Mouse (Mus musculus) liver, embryonic 18 days (tissue): ENCODE measurements around the gene Olfr585. TPM values are rescaled to one million over a fixed set of nuclear protein-coding genes. Genes with fewer than 3 reads are reported as not detected.

Experiments used
- polyA plus RNA-seq: library from polyadenylated mRNA; depleted of rRNA; stranded (reverse); fragments of >200 nt; gene quantifications from 2 replicates; pipeline ENCODE4 v1.2.3, GENCODE M21; 2012; rRNA removed

The Olfr585 gene
- not detected in 2 replicates for polyA plus RNA-seq

DNA sequence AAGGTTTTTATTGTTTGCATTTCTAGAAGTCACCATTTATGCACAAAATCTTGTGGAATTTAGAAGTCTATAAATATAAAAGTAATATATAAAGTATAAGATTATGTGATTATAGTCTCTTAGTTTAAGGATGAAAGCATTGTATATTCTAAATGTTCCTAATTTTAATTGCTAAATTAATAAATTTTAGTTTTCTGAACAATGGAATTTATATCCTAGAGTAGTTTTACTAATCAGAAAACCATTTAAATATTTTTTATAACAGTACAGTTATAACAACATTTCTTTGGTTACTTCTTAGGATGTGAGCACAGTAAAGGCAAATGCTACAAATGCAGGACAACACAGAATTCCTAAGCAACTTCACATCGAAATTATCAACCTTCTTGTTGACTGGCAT is at the start of gene Olfr585:
Olfr585 (plus strand) TSS at position 301 of the 400 bp plus-strand sequence.

DNA sequence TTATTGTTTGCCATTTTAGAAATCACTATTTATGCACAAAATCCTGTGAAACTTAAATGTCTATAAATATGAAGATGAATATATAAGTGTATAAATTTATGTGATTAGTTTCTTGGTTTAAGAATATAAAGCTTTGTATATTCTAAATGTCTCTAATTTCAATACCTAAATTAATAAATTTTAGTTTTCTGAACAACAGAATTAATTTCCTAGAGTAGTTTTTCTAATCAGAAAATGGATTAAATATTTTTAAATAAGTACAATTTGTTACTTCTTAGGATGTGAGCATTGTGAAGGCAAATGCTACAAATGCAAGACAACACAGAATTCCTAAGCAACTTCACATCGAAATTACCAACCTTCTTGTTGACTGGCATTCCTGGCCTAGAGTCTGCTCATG is 46.5 kb upstream of the Olfr585 start, which contains the start of gene Olfr583:
Olfr583 (plus strand) TSS at position 301 of the 400 bp plus-strand sequence.

DNA sequence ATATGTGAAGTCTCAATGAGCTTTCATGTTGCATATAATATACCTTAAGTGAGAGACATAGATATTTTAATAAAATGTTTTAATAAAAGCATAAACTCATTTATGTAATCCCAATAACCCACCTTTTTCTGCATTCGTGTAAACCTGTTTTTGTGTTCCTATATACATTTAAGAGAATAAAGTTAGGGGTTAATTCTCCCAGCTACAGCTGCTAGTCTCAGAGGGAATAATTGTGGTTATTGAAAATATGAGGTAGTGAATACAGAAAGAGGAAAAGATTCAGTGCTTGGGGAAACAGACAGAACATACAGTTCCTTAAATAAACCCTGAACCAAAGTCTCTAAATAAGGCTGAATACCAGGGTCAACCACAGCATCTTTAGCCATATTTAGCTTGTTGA is 15.9 kb upstream of the Olfr585 start, which contains the start of gene Olfr584:
Olfr584 (plus strand) TSS at position 301 of the 400 bp plus-strand sequence.

DNA sequence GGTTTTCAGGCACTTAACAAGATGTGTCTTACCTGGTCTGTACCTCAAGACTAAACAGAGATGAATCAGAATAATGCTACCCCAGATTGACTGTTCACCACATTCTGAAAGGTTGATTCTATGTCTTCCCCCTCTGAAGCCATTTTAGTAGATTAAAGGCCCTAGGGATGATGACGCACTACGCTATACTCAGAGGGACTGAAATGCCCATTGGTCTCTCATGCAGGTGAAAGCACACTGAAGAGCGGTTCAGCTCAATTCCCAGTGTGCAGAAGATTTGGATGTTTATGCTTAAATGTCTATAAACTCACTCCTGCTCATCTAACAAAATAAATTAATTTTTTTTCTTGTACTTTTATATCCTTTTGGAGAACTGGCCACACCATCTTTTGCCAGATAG is 28.0 kb downstream of the Olfr585 start, which contains the start of gene Olfr586:
Olfr586 (minus strand) TSS at position 101 of the 400 bp plus-strand sequence.

DNA sequence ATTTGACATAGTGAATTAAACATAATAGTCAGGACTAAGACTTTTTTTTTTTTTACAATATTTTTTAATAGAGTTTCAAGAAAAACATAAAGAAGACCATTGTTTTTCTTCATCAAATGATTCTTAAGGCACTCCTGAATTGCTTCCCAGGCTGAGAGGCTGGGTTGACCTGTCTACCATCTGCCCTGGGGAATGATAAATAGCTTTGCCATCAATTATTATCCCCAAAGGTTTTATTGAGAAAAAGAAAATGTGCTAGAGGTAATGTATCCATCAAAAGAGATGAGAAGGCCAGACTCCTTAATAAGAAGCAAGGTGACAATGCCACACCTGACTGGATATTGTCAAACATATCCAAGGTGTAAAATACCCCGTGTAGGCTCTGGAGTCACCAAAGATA is 43.1 kb downstream of the Olfr585 start, which contains the start of gene Olfr588-ps1:
Olfr588-ps1 (plus strand) TSS at position 301 of the 400 bp plus-strand sequence.

Other genes starting within 250 kb of the Olfr585 start
- gene Olfr566, start 239.0 kb upstream of the Olfr585 start, polyA plus RNA-seq: not detected in 2 replicates
- gene Olfr568, start 220.6 kb upstream of the Olfr585 start, polyA plus RNA-seq: not detected in 2 replicates
- not detected in 2 replicates for gene Olfr569, start 206.8 kb upstream of the Olfr585 start, polyA plus RNA-seq
- gene Olfr570, start 203.1 kb upstream of the Olfr585 start, polyA plus RNA-seq: not detected in 2 replicates
- gene Olfr571, start 180.2 kb upstream of the Olfr585 start, polyA plus RNA-seq: not detected in 2 replicates
- not detected in 2 replicates for gene Olfr572, start 173.3 kb upstream of the Olfr585 start, polyA plus RNA-seq
- gene Olfr573-ps1, start 155.1 kb upstream of the Olfr585 start, polyA plus RNA-seq: not detected in 2 replicates
- not detected in 2 replicates for gene Olfr574, start 149.3 kb upstream of the Olfr585 start, polyA plus RNA-seq
- not detected in 2 replicates for gene Olfr575, start 138.9 kb upstream of the Olfr585 start, polyA plus RNA-seq
- gene Olfr576, start 135.1 kb upstream of the Olfr585 start, polyA plus RNA-seq: not detected in 2 replicates
- not detected in 2 replicates for gene Olfr577, start 121.8 kb upstream of the Olfr585 start, polyA plus RNA-seq
- gene Olfr578, start 108.4 kb upstream of the Olfr585 start, polyA plus RNA-seq: not detected in 2 replicates
- gene Olfr582, start 59.7 kb upstream of the Olfr585 start, polyA plus RNA-seq: not detected in 2 replicates
- not detected in 2 replicates for gene Olfr583, start 46.4 kb upstream of the Olfr585 start, polyA plus RNA-seq
- gene Olfr584, start 15.8 kb upstream of the Olfr585 start, polyA plus RNA-seq: not detected in 2 replicates
- gene Olfr586, start 27.9 kb downstream of the Olfr585 start, polyA plus RNA-seq: not detected in 2 replicates
- gene Olfr588-ps1, start 43.2 kb downstream of the Olfr585 start, polyA plus RNA-seq: not detected in 2 replicates
- gene Olfr589, start 58.6 kb downstream of the Olfr585 start, polyA plus RNA-seq: not detected in 2 replicates
- gene Olfr591, start 80.6 kb downstream of the Olfr585 start, polyA plus RNA-seq: not detected in 2 replicates
- gene Olfr592, start 87.1 kb downstream of the Olfr585 start, polyA plus RNA-seq: not detected in 2 replicates
- gene Olfr593, start 114.1 kb downstream of the Olfr585 start, polyA plus RNA-seq: not detected in 2 replicates
- gene Olfr594, start 119.3 kb downstream of the Olfr585 start, polyA plus RNA-seq: not detected in 2 replicates
- not detected in 2 replicates for gene Usp17ld, start 154.8 kb downstream of the Olfr585 start, polyA plus RNA-seq
- gene Olfr596, start 207.9 kb downstream of the Olfr585 start, polyA plus RNA-seq: not detected in 2 replicates
- not detected in 2 replicates for gene Olfr597, start 218.6 kb downstream of the Olfr585 start, polyA plus RNA-seq
- not detected in 2 replicates for gene Olfr598, start 225.8 kb downstream of the Olfr585 start, polyA plus RNA-seq
- gene Olfr599, start 238.2 kb downstream of the Olfr585 start, polyA plus RNA-seq: not detected in 2 replicates